Mouse (Mus musculus): Measurements from ENCODE around the gene Slc2a4.
"Not testable (repeated sequence)": the region's sequence is repeated elsewhere in the genome, so short reads cannot be mapped to it uniquely, and the experiment has no call there.

Slc2a4 gene

GRCm38 (mm10) chr11:69920266-69921031, 27.5 kb downstream of the Slc2a4 start:
- peak in 1 of 2 experiments; percentile 27 for DNase-seq (ENCODE audit: low spot score in 2 of 2)

GRCm38 (mm10) chr11:69919661-69920265, 28.2 kb downstream of the Slc2a4 start:
- peak; percentile 88 to 91 for DNase-seq (ENCODE audit: low spot score in 2 of 2)

GRCm38 (mm10) chr11:69919053-69919452, 28.9 kb downstream of the Slc2a4 start:
- DNase-seq (ENCODE audit: low spot score in 2 of 2) = no peak

- no peak for DNase-seq (ENCODE audit: low spot score in 2 of 2)
These were observed 29.9 kb downstream of the Slc2a4 start for GRCm38 (mm10) chr11:69918118-69918517.

GRCm38 (mm10) chr11:69917379-69917948, 30.5 kb downstream of the Slc2a4 start:
- no peak for DNase-seq (ENCODE audit: low spot score in 2 of 2)

GRCm38 (mm10) chr11:69916652-69917378, 31.2 kb downstream of the Slc2a4 start:
- DNase-seq (ENCODE audit: low spot score in 2 of 2) = not testable (repeated sequence)

- DNase-seq (ENCODE audit: low spot score in 2 of 2) = peak; percentile 41 to 73
These were observed 32.0 kb downstream of the Slc2a4 start for GRCm38 (mm10) chr11:69915667-69916627.

- no peak for DNase-seq (ENCODE audit: low spot score in 2 of 2)
These were observed 33.0 kb downstream of the Slc2a4 start for GRCm38 (mm10) chr11:69914917-69915430.

GRCm38 (mm10) chr11:69914372-69914764, 33.6 kb downstream of the Slc2a4 start:
- peak in 1 of 2 experiments; percentile 28 for DNase-seq (ENCODE audit: low spot score in 2 of 2)

GRCm38 (mm10) chr11:69913554-69914371, 34.2 kb downstream of the Slc2a4 start, which contains the start of gene Gps2:
TSS of gene Gps2 (plus strand) at chr11:69913888.
- peak; percentile 90 to 91 for DNase-seq (ENCODE audit: low spot score in 2 of 2)

GRCm38 (mm10) chr11:69912716-69913530, 35.1 kb downstream of the Slc2a4 start:
- no peak for DNase-seq (ENCODE audit: low spot score in 2 of 2)

GRCm38 (mm10) chr11:69911701-69912100, 36.3 kb downstream of the Slc2a4 start:
- DNase-seq (ENCODE audit: low spot score in 2 of 2) = no peak

GRCm38 (mm10) chr11:69910781-69911560, 37.0 kb downstream of the Slc2a4 start:
- no peak for DNase-seq (ENCODE audit: low spot score in 2 of 2)

- no peak for DNase-seq (ENCODE audit: low spot score in 2 of 2)
These were observed 37.8 kb downstream of the Slc2a4 start for GRCm38 (mm10) chr11:69910177-69910576.

GRCm38 (mm10) chr11:69909174-69909573, 38.8 kb downstream of the Slc2a4 start:
- no peak for DNase-seq (ENCODE audit: low spot score in 2 of 2)

- no peak for DNase-seq (ENCODE audit: low spot score in 2 of 2)
These were observed 39.3 kb downstream of the Slc2a4 start for GRCm38 (mm10) chr11:69908645-69909044.

- DNase-seq (ENCODE audit: low spot score in 2 of 2) = no peak
These were observed 43.7 kb downstream of the Slc2a4 start for GRCm38 (mm10) chr11:69904311-69904710.

- no peak for DNase-seq (ENCODE audit: low spot score in 2 of 2)
These were observed 45.0 kb downstream of the Slc2a4 start for GRCm38 (mm10) chr11:69902972-69903371.

Measured in spleen, postnatal 36 days (tissue).